Mouse (Mus musculus) kidney, adult 9 months (tissue): ENCODE data around the gene Strip1.

Experiments
- DNase-seq: peaks from one replicate; pipeline ENCODE4 v3.0.0; 2022

The Strip1 gene

GRCm38 (mm10) chr3:107627641-107628040 lies 3.9 kb downstream of the Strip1 start:
- no peak for DNase-seq

GRCm38 (mm10) chr3:107626751-107627150 lies 4.7 kb downstream of the Strip1 start:
- DNase-seq = no peak

- DNase-seq = no peak
Observed at GRCm38 (mm10) chr3:107625536-107625935, 6.0 kb downstream of the Strip1 start.

- DNase-seq = no peak
Observed at GRCm38 (mm10) chr3:107624424-107624823, 7.1 kb downstream of the Strip1 start.

GRCm38 (mm10) chr3:107622537-107622936 lies 9.0 kb downstream of the Strip1 start:
- DNase-seq = no peak

- no peak for DNase-seq
Observed at GRCm38 (mm10) chr3:107621286-107622075, 10.0 kb downstream of the Strip1 start.

- no peak for DNase-seq
Observed at GRCm38 (mm10) chr3:107619911-107620310, 11.6 kb downstream of the Strip1 start.

GRCm38 (mm10) chr3:107617800-107618199 lies 13.7 kb downstream of the Strip1 start:
- DNase-seq = no peak

GRCm38 (mm10) chr3:107612902-107613525 lies 18.5 kb downstream of the Strip1 start:
- peak; percentile 87 for DNase-seq

- no peak for DNase-seq
Observed at GRCm38 (mm10) chr3:107611394-107611793, 20.1 kb downstream of the Strip1 start.

GRCm38 (mm10) chr3:107609376-107609775 lies 22.1 kb downstream of the Strip1 start:
- DNase-seq = peak; percentile 86

GRCm38 (mm10) chr3:107608808-107609207 lies 22.7 kb downstream of the Strip1 start:
- no peak for DNase-seq

- DNase-seq = no peak
Observed at GRCm38 (mm10) chr3:107607221-107607620, 24.3 kb downstream of the Strip1 start.

GRCm38 (mm10) chr3:107605304-107605703 lies 26.2 kb downstream of the Strip1 start:
- DNase-seq = peak; percentile 64

- DNase-seq = no peak
Observed at GRCm38 (mm10) chr3:107600127-107600526, 31.4 kb downstream of the Strip1 start.

GRCm38 (mm10) chr3:107597586-107598389 lies 33.7 kb downstream of the Strip1 start:
- DNase-seq = no peak

GRCm38 (mm10) chr3:107597134-107597533 lies 34.4 kb downstream of the Strip1 start:
- no peak for DNase-seq

GRCm38 (mm10) chr3:107596559-107596958 lies 34.9 kb downstream of the Strip1 start:
- peak; percentile 37 for DNase-seq

GRCm38 (mm10) chr3:107595938-107596461 lies 35.5 kb downstream of the Strip1 start:
- no peak for DNase-seq

- DNase-seq = no peak
Observed at GRCm38 (mm10) chr3:107595264-107595937, 36.1 kb downstream of the Strip1 start.

- DNase-seq = no peak
Observed at GRCm38 (mm10) chr3:107594662-107595263, 36.7 kb downstream of the Strip1 start, which contains the start of gene Alx3. Gene Alx3 (plus strand): TSS chr3:107595031.

GRCm38 (mm10) chr3:107593632-107594031 lies 37.9 kb downstream of the Strip1 start:
- DNase-seq = no peak
